Mouse (Mus musculus): ENCODE data around the gene Gckr. TPM values are rescaled to one million over a fixed set of nuclear protein-coding genes. Genes with fewer than 3 reads are reported as not detected.

The Gckr gene
- total RNA-seq, 1 experiment, result 0.04 TPM

- H3K36me3 ChIP-seq (ENCODE audit: control insufficient read depth, insufficient read depth, low read length, poor library complexity, severe bottlenecking), result peaks cover 2% of the 10 kb centered on the region; the same call in 1 of the 2 replicates
- DNase-seq (ENCODE audit: low read depth, low spot score), result no peak
- no peaks in the 10 kb centered on the region for H3K9me3 ChIP-seq (ENCODE audit: control insufficient read depth, insufficient read depth, low read depth, low read length)
- no peak for TF ChIP-seq ZC3H11A (IDR thresholded peaks at IDR 0.05; ENCODE audit: borderline replicate concordance, low read depth, low read length)
- TF ChIP-seq CHD2 (IDR thresholded peaks at IDR 0.05; ENCODE audit: low read depth, low read length), result no peak
- no peak for TF ChIP-seq MAFK (IDR thresholded peaks at IDR 0.05; ENCODE audit: insufficient read depth, low read depth, low read length)
- no peak overlapping the region for H3K27ac ChIP-seq (ENCODE audit: insufficient read depth, low read depth, low read length, poor library complexity, severe bottlenecking)
- H3K9ac ChIP-seq (ENCODE audit: insufficient read depth, low read depth, low read length, poor library complexity, severe bottlenecking), result no peak overlapping the region
- in situ Hi-C loops (cut with MboI; ENCODE audit: low sequenced_read_pairs in 2 of 2, unreplicated experiment in 2 of 2), result no loop called here
- peaks cover 3% of the 10 kb centered on the region in 2 experiments; a peak in 1 of 4 replicates for H3K4me1 ChIP-seq (ENCODE audit: control insufficient read depth in 2 of 2, insufficient read depth in 2 of 2, low read length in 2 of 2, poor library complexity in 1 of 2)
- H3K4me3 ChIP-seq (ENCODE audit: insufficient read depth in 1 of 2, low read depth in 1 of 2, low read length in 2 of 2, poor library complexity in 1 of 2, severe bottlenecking in 1 of 2), result no peak overlapping the region
These were observed 8.6 kb upstream of the Gckr start for GRCm38 (mm10) chr5:31288655-31289054.

DNA sequence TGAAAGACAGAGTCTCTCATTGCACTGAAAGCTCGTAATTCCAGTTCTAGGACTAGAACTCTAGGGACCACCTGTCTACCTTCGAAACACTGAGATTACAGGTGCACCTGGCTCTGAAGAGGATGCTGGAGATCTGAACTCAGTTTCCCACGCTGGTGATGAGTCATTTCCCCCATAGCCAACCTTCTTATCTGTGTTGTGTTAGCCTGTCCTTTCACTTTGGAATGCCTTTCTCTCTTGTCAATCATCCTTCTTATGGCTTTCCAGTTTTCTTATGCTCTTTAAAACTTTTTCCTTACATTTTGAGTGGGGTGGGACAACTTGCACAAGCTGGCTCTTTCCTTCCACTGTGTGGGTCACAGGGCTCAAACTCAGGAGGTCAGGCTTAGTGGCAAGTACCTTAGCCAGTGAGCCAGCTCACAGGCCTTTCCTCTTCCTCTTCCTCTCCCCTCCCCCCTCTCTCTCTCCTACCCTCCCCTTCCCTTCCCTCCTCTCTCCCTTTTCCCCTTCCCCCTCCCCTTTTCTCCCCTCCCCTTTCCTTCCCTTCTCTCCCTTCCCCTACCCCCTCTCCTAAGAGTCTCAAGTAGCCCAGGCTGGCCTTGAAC is 7.5 kb upstream of the Gckr start:
- in situ Hi-C loops (cut with MboI; ENCODE audit: low sequenced_read_pairs in 2 of 2, unreplicated experiment in 2 of 2), result no loop called here
- DNase-seq (ENCODE audit: low read depth, low spot score), result no peak
- peaks cover 2% of the 10 kb centered on the region; the same call in 1 of the 2 replicates for H3K36me3 ChIP-seq (ENCODE audit: control insufficient read depth, insufficient read depth, low read length, poor library complexity, severe bottlenecking)
- no peak for TF ChIP-seq HCFC1 (IDR thresholded peaks at IDR 0.05; ENCODE audit: borderline replicate concordance, insufficient read depth, low read length)
- no peak for TF ChIP-seq ZNF384 (IDR thresholded peaks at IDR 0.05; ENCODE audit: low read depth, low read length)
- no peak for TF ChIP-seq CHD2 (IDR thresholded peaks at IDR 0.05; ENCODE audit: low read depth, low read length)
- no peak for TF ChIP-seq MAFK (IDR thresholded peaks at IDR 0.05; ENCODE audit: insufficient read depth, low read depth, low read length)
- no peak for TF ChIP-seq ZC3H11A (IDR thresholded peaks at IDR 0.05; ENCODE audit: borderline replicate concordance, low read depth, low read length)
- H3K4me1 ChIP-seq (ENCODE audit: control insufficient read depth in 2 of 2, insufficient read depth in 2 of 2, low read length in 2 of 2, poor library complexity in 1 of 2), result peaks cover 3% of the 10 kb centered on the region in 2 experiments; a peak in 1 of 4 replicates
- H3K4me3 ChIP-seq (ENCODE audit: insufficient read depth in 1 of 2, low read depth in 1 of 2, low read length in 2 of 2, poor library complexity in 1 of 2, severe bottlenecking in 1 of 2), result peak overlapping the region in 1 of 2 experiments; percentile 70; a peak in 1 of 4 replicates
- H3K9ac ChIP-seq (ENCODE audit: insufficient read depth, low read depth, low read length, poor library complexity, severe bottlenecking), result no peak overlapping the region
- H3K27ac ChIP-seq (ENCODE audit: insufficient read depth, low read depth, low read length, poor library complexity, severe bottlenecking), result no peak overlapping the region
- no peaks in the 10 kb centered on the region for H3K9me3 ChIP-seq (ENCODE audit: control insufficient read depth, insufficient read depth, low read depth, low read length)

GRCm38 (mm10) chr5:31290521-31291360 is 6.5 kb upstream of the Gckr start, which contains the start of gene Ift172:
Gene Ift172, minus strand, starts transcription at chr5:31291116.
- peak; percentile 88 for TF ChIP-seq ZNF384 (IDR thresholded peaks at IDR 0.05; ENCODE audit: low read depth, low read length)
- TF ChIP-seq HCFC1 (IDR thresholded peaks at IDR 0.05; ENCODE audit: borderline replicate concordance, insufficient read depth, low read length), result peak; percentile 79
- no peak for TF ChIP-seq MAFK (IDR thresholded peaks at IDR 0.05; ENCODE audit: insufficient read depth, low read depth, low read length)
- Histone ChIP-seq H3K4me1 (ENCODE audit: control insufficient read depth in 2 of 2, insufficient read depth in 2 of 2, low read length in 2 of 2, poor library complexity in 1 of 2) (peaks cover 3 to 6% of the 10 kb centered on the region in 2 experiments; a peak in 1 of 4 replicates), H3K36me3 (ENCODE audit: control insufficient read depth, insufficient read depth, low read length, poor library complexity, severe bottlenecking) (no peaks in the 10 kb centered on the region), H3K9me3 (ENCODE audit: control insufficient read depth, insufficient read depth, low read depth, low read length) (no peaks in the 10 kb centered on the region), H3K27ac (ENCODE audit: insufficient read depth, low read depth, low read length, poor library complexity, severe bottlenecking) (no peak within 1 kb of the TSS), H3K9ac (ENCODE audit: insufficient read depth, low read depth, low read length, poor library complexity, severe bottlenecking) (peak within 1 kb of the TSS; percentile 40; the same call in 1 of the 2 replicates), H3K4me3 (ENCODE audit: insufficient read depth in 1 of 2, low read depth in 1 of 2, low read length in 2 of 2, poor library complexity in 1 of 2, severe bottlenecking in 1 of 2) (peak within 1 kb of the TSS; percentile 62 to 70)
- in situ Hi-C loops (cut with MboI; ENCODE audit: low sequenced_read_pairs in 2 of 2, unreplicated experiment in 2 of 2), result no loop called here
- peak; percentile 98 for DNase-seq (ENCODE audit: low read depth, low spot score)

DNA sequence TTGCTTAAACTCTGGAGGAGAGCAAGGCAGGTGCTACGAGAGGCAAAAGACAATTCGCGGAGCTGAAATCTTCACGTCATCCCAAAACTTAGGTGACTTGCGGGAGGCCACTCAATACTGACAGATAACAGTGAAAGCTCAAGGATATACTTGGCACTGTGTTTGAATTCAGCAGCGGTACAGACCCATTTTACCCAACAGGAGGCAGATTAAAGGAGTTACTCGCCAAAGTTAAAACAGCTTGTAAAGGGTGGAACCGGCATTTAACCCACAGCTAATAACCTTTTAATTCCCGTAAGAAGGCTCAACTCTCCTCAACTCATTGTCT is 5.9 kb upstream of the Gckr start:
- Histone ChIP-seq H3K9ac (ENCODE audit: insufficient read depth, low read depth, low read length, poor library complexity, severe bottlenecking) (peak overlapping the region; percentile 11; the same call in 1 of the 2 replicates), H3K9me3 (ENCODE audit: control insufficient read depth, insufficient read depth, low read depth, low read length) (no peaks in the 10 kb centered on the region), H3K4me1 (ENCODE audit: control insufficient read depth in 2 of 2, insufficient read depth in 2 of 2, low read length in 2 of 2, poor library complexity in 1 of 2) (peaks cover 4 to 6% of the 10 kb centered on the region in 2 experiments; a peak in 1 of 4 replicates), H3K27ac (ENCODE audit: insufficient read depth, low read depth, low read length, poor library complexity, severe bottlenecking) (no peak overlapping the region), H3K4me3 (ENCODE audit: insufficient read depth in 1 of 2, low read depth in 1 of 2, low read length in 2 of 2, poor library complexity in 1 of 2, severe bottlenecking in 1 of 2) (peak overlapping the region; percentile 48 to 68), H3K36me3 (ENCODE audit: control insufficient read depth, insufficient read depth, low read length, poor library complexity, severe bottlenecking) (no peaks in the 10 kb centered on the region)
- no peak for DNase-seq (ENCODE audit: low read depth, low spot score)
- in situ Hi-C loops (cut with MboI; ENCODE audit: low sequenced_read_pairs in 2 of 2, unreplicated experiment in 2 of 2), result no loop called here
- TF ChIP-seq CHD2 (IDR thresholded peaks at IDR 0.05; ENCODE audit: low read depth, low read length) (no peak), HCFC1 (IDR thresholded peaks at IDR 0.05; ENCODE audit: borderline replicate concordance, insufficient read depth, low read length) (no peak), MAFK (IDR thresholded peaks at IDR 0.05; ENCODE audit: insufficient read depth, low read depth, low read length) (no peak), ZC3H11A (IDR thresholded peaks at IDR 0.05; ENCODE audit: borderline replicate concordance, low read depth, low read length) (no peak), ZNF384 (IDR thresholded peaks at IDR 0.05; ENCODE audit: low read depth, low read length) (no peak)

Data from ES-E14 (cell line).